Mouse (Mus musculus) ES-E14 (cell line): ENCODE data around the gene Btbd3. TPM values are rescaled to one million over a fixed set of nuclear protein-coding genes. Genes with fewer than 3 reads are reported as not detected.

Experiments
- DNase-seq: peaks from one replicate; pipeline ENCODE4 v3.0.0-alpha.2; 2013; ENCODE audit warnings: low read depth, low spot score
- H3K27ac ChIP-seq: 2 replicates; pipeline ENCODE4 v1.5.1; 2012; ENCODE audit warnings: low read depth, mild to moderate bottlenecking, low read length, moderate library complexity, mixed read lengths; ENCODE audit not compliant: poor library complexity, insufficient read depth, severe bottlenecking
- H3K36me3 ChIP-seq: 2 replicates; pipeline ENCODE4 v1.6.1; 2012; ENCODE audit warnings: mild to moderate bottlenecking, low read length, moderate library complexity, mixed read lengths; ENCODE audit not compliant: control insufficient read depth, poor library complexity, insufficient read depth, severe bottlenecking
- H3K4me1 ChIP-seq, 2 experiments: fragments of 150-350 bp in 1 of 2; sonication (generic) in 1 of 2; 2 replicates each; pipeline ENCODE4 v1.6.1; 2012; ENCODE audit warnings: low read length in 2 of 2, mild to moderate bottlenecking in 1 of 2, mixed read lengths in 1 of 2; ENCODE audit not compliant: control insufficient read depth in 2 of 2, insufficient read depth in 2 of 2, poor library complexity in 1 of 2
- H3K4me3 ChIP-seq, 2 experiments: fragments of 150-350 bp in 1 of 2; sonication (generic) in 1 of 2; 2 replicates each; pipeline ENCODE4 v1.5.1; 2012; ENCODE audit warnings: low read length in 2 of 2, low read depth in 1 of 2, mild to moderate bottlenecking in 1 of 2, mixed read lengths in 1 of 2; ENCODE audit not compliant: insufficient read depth in 1 of 2, poor library complexity in 1 of 2, severe bottlenecking in 1 of 2
- H3K9ac ChIP-seq: 2 replicates; pipeline ENCODE4 v1.6.1; 2012; ENCODE audit warnings: low read depth, mild to moderate bottlenecking, low read length, mixed read lengths; ENCODE audit not compliant: poor library complexity, insufficient read depth, severe bottlenecking
- H3K9me3 ChIP-seq: fragments of 150-350 bp; sonication (generic); 2 replicates; pipeline ENCODE4 v1.6.1; 2012; ENCODE audit warnings: low read depth, mild to moderate bottlenecking, low read length; ENCODE audit not compliant: control insufficient read depth, insufficient read depth
- CHD2 ChIP-seq: IDR thresholded peaks from 2 replicates; pipeline ENCODE4 v1.6.1; 2014; ENCODE audit warnings: mild to moderate bottlenecking, low read depth, low read length, inconsistent platforms
- HCFC1 ChIP-seq: IDR thresholded peaks from 2 replicates; pipeline ENCODE4 v1.6.1; 2012; ENCODE audit warnings: low read length, inconsistent platforms, borderline replicate concordance; ENCODE audit not compliant: insufficient read depth
- MAFK ChIP-seq: IDR thresholded peaks from 2 replicates; pipeline ENCODE4 v1.6.1; 2014; ENCODE audit warnings: mild to moderate bottlenecking, low read depth, low read length, inconsistent platforms; ENCODE audit not compliant: insufficient read depth
- ZC3H11A ChIP-seq: IDR thresholded peaks from 2 replicates; pipeline ENCODE4 v1.6.1; 2012; ENCODE audit warnings: low read depth, mild to moderate bottlenecking, inconsistent platforms, low read length, borderline replicate concordance
- ZNF384 ChIP-seq: IDR thresholded peaks from 2 replicates; pipeline ENCODE4 v1.6.1; 2012; ENCODE audit warnings: low read depth, low read length, inconsistent platforms
- in situ Hi-C, 2 experiments: fragments of 600-800 bp; cut with MboI; formaldehyde crosslinking; loops; one replicate each; pipeline ENCODE4 v1.15.1; 2025; ENCODE audit warnings: low sequenced_read_pairs in 2 of 2, inconsistent platforms in 1 of 2; ENCODE audit not compliant: unreplicated experiment in 2 of 2
- total RNA-seq: library from RNA; depleted of rRNA; stranded (reverse); fragments of 300-350 nt; gene quantifications from 2 replicates; pipeline ENCODE4 v1.2.3, GENCODE M21; 2012

Btbd3 gene
- total RNA-seq, 1 experiment = 10.2 TPM

GRCm38 (mm10) chr2:138531992-138532391 lies 275.6 kb downstream of the Btbd3 start:
- in situ Hi-C loops = no loop called here
- H3K4me3 ChIP-seq = no peak overlapping the region
- no peak for TF ChIP-seq MAFK
- no peak for TF ChIP-seq ZC3H11A
- no peak for TF ChIP-seq ZNF384
- TF ChIP-seq HCFC1 = no peak
- TF ChIP-seq CHD2 = no peak
- H3K4me1 ChIP-seq = no peaks in the 10 kb centered on the region
- DNase-seq = no peak
- H3K27ac ChIP-seq = no peak overlapping the region
- H3K36me3 ChIP-seq = no peaks in the 10 kb centered on the region
- H3K9ac ChIP-seq = no peak overlapping the region
- H3K9me3 ChIP-seq = no peaks in the 10 kb centered on the region

GRCm38 (mm10) chr2:138539655-138540054 lies 283.3 kb downstream of the Btbd3 start:
- TF ChIP-seq CHD2 (no peak), HCFC1 (no peak), MAFK (no peak), ZNF384 (no peak), ZC3H11A (no peak)
- no peak for DNase-seq
- Histone ChIP-seq H3K9ac (no peak overlapping the region), H3K9me3 (no peaks in the 10 kb centered on the region), H3K4me1 (no peaks in the 10 kb centered on the region), H3K36me3 (no peaks in the 10 kb centered on the region), H3K4me3 (no peak overlapping the region), H3K27ac (no peak overlapping the region)
- in situ Hi-C loops = no loop called here

GRCm38 (mm10) chr2:138548990-138549389 lies 292.6 kb downstream of the Btbd3 start:
- no peaks in the 10 kb centered on the region for H3K9me3 ChIP-seq
- H3K4me1 ChIP-seq = no peaks in the 10 kb centered on the region
- H3K4me3 ChIP-seq = no peak overlapping the region
- DNase-seq = no peak
- H3K36me3 ChIP-seq = no peaks in the 10 kb centered on the region
- no peak overlapping the region for H3K27ac ChIP-seq
- H3K9ac ChIP-seq = no peak overlapping the region
- no peak for TF ChIP-seq ZNF384
- TF ChIP-seq MAFK = no peak
- no peak for TF ChIP-seq CHD2
- TF ChIP-seq ZC3H11A = no peak
- TF ChIP-seq HCFC1 = no peak
- in situ Hi-C loops = no loop called here

GRCm38 (mm10) chr2:138551516-138551915 lies 295.2 kb downstream of the Btbd3 start:
- Histone ChIP-seq H3K9ac (no peak overlapping the region), H3K36me3 (no peaks in the 10 kb centered on the region), H3K4me3 (no peak overlapping the region), H3K4me1 (no peaks in the 10 kb centered on the region), H3K27ac (no peak overlapping the region), H3K9me3 (no peaks in the 10 kb centered on the region)
- no peak for DNase-seq
- in situ Hi-C loops = no loop called here
- no peak for TF ChIP-seq ZC3H11A
- no peak for TF ChIP-seq HCFC1
- TF ChIP-seq MAFK = no peak
- TF ChIP-seq ZNF384 = no peak
- no peak for TF ChIP-seq CHD2
